Mouse (Mus musculus): ENCODE measurements around the gene Mthfd2l. TPM values are rescaled to one million over a fixed set of nuclear protein-coding genes. Genes with fewer than 3 reads are reported as not detected.

Gene Mthfd2l
- total RNA-seq (2021) = 10 to 100 TPM; 13.7 to 15.8 TPM

DNA sequence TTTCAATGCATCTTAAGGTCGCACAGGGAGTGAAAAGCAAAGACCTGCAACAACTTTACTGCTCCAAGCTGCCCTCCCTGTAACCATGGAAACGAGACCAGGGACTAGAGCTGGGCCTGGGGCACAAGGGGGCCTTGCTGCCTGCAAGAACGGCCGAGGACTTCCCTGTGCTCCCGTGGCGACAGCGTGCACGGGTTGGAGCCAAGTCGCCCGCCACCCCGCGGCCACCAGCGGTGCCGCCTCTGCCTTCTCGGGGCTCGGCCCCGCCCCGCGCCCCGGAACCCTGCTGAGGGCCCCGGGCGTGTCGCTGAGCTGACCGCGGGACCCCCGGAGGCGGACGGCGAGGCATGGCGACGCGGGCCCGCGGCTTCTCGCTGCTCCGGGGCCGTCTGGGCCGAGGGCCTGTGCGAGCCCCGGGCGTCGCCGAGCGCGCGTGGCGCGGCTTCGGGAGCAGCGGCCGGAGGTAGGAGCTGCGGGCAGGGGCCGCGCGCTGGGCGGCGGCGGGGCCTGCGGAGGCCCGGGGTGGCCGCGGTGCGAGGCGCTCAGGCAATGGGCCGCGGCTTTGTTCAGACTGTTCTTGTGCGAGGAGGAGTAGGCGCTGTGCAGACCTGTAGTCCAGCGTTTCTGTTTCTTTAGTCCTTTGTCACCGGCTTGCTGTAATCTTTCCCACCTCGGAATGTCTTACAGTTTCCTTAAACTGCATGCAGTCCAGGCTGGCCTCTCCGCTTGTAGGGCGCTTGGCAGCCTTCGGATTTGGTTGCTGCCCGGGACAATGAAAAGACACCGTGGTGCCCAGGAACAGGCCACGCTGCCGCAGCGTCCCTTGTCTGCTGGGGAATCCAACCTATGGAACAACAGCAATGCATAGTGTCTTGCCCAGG is at the start of gene Mthfd2l:
Mthfd2l (plus strand) TSS at position 147 of the 881 bp plus-strand sequence.
- DNase-seq (ENCODE audit: extremely low spot score in 1 of 2, low spot score in 1 of 2) = peak; percentile 66 to 74

DNA sequence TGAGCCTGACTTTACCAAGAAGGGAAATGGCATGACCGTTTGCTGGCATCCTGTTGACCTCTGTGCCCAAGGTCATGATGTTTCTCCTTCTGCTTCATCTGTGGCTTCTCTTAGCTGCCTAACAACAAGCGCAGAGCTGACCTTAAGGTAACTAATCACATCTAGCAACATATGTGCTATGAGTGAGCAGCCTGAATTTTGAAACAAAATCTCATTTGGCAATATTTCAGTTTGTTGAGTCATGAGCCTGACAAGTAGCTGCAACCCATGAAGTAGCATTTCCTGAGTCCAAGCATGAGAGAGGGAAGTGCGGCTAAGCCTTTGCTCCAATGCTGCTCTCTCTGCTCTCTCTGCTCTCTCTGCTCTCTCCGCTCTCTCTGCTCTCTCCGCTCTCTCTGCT is 49.2 kb upstream of the Mthfd2l start:
- DNase-seq (ENCODE audit: extremely low spot score in 1 of 2, low spot score in 1 of 2) = no peak

DNA sequence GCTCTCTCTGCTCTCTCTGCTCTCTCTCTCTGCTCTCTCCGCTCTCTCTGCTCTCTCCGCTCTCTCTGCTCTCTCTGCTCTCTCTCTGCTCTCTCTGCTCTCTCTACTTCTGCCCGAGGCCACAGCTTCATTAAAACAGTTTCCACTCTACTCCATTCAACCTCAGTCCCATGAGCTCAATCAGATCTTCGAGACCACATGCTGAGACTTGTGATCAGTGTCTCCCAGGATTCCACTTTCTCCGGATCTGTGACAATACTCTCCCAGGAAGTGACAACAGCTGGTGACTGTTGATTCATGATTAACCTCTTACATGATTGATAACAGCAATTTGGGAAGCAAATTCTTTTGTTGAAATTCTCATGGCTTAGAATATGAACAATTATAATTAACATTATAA is 48.8 kb upstream of the Mthfd2l start:
- DNase-seq (ENCODE audit: extremely low spot score in 1 of 2, low spot score in 1 of 2) = no peak

DNA sequence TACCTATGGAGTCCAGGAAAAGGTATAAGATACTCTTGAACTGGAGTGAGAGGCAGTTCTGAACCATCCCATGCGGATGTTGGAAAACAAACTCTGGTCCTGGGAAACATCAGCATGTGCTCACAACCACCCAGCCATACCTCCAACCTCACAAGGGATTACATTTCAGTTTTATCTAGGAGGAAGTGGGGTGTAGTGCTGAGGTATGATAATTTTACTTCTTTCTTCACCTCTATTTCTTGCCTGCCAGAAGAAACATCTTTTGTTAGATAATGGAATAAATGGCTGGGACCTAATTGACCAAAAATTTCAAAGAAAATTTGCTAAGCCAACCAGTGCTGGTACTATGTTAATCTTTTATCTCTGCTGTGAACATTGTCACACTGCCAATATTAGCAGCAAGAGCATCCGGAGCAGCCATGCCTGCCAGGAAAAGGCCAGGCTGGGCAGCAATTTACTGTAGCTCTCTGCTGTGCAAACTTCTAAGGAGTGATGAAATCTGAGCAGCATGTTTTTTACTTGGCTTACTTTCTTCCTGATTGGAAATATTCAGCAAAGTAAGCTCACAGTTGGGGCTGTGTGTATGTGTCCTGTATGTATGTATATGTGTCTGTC is 46.2 kb upstream of the Mthfd2l start:
- no peak for DNase-seq (ENCODE audit: extremely low spot score in 1 of 2, low spot score in 1 of 2)

DNA sequence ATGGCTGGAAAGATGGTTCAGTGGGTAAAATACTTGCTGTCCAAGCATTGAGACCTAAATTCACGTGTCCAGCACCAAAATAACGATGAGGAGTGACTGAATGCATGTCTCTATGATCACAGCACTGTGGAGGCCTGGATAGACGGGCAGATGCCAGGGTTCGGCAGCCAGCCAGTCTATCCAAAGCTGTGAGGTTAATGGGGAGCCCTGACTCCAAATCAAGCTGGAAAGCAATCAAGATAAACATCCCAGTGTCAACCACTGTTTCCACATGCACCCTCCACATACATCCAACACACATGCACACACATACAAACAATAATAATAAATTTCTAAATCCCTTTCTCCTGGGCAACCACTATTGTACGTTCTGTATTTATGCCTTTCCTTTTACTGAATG is 42.3 kb upstream of the Mthfd2l start:
- DNase-seq (ENCODE audit: extremely low spot score in 1 of 2, low spot score in 1 of 2) = no peak

DNA sequence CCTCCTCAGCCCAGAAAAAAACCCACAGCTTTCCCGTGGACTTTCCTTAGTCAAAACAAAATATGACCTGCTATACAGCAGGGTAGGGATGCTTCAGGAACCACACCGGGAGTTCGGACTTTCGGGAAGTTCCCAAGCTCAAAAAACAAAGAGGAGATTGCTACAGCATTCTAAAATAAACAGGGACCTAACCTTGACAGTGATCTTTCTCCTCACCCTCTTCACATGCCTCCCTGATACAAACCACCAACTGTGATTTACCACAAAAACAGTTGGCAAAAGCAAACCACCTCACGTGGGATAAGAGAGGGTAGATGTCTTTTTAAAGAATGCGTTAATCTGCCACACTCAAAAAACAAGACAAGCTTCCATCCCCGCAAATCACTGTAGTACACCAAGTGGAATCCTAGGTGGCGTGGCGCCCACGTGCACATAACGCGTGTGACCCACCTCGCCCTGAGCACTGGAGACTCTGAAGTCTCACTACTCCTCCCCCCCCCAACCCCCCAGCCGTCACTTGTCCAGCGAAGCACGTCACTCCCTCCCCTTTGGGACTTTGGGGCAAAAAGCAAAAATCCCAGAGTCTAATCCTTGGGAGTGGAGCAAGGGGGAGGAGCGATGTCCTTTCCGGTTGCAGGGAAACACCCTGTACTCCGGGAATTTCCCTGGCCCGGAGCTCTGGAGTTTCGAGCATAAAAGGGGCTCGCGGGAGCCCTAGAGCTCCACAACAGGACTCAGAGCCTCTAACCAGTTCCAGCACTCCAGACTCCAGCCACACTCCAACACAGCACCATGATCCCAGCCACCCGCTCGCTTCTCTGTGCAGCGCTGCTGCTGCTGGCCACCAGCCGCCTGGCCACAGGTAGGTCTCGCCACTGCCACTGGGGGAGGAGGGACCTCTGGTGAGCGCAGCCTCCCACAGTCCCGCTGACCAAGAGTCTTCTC is 40.1 kb upstream of the Mthfd2l start, which contains the start of gene Cxcl1:
Cxcl1 (plus strand) TSS at position 723 of the 945 bp plus-strand sequence.
- DNase-seq (ENCODE audit: extremely low spot score in 1 of 2, low spot score in 1 of 2) = peak in 1 of 2 experiments; percentile 15

DNA sequence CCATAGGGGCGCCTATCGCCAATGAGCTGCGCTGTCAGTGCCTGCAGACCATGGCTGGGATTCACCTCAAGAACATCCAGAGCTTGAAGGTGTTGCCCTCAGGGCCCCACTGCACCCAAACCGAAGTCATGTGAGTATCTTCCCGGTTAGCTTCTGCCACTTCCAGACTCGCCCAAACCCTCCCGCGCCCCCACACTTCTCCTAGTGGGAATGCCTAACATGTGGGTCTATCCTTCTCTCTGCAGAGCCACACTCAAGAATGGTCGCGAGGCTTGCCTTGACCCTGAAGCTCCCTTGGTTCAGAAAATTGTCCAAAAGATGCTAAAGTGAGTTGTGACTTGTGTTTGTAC is 39.5 kb upstream of the Mthfd2l start:
- DNase-seq (ENCODE audit: extremely low spot score in 1 of 2, low spot score in 1 of 2) = no peak

DNA sequence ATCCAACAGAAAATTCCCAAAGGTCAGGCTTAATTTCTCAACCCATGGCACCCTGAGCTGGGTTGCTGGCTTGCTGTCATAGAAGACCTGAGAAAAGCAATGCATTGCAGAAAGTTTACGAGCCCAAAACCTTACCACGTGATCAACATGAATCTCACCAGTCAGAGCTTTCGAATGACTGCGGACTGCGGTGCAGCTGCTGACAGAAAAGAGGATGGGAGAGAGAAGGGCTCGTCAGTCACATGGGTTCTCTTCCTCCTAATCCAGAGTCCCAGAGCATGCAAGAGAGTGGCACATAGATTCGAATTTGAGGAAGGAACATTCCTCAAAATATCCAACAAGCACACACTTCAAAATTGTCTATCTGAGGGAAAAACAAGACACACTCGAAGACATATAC is 36.7 kb upstream of the Mthfd2l start:
- no peak for DNase-seq (ENCODE audit: extremely low spot score in 1 of 2, low spot score in 1 of 2)

DNA sequence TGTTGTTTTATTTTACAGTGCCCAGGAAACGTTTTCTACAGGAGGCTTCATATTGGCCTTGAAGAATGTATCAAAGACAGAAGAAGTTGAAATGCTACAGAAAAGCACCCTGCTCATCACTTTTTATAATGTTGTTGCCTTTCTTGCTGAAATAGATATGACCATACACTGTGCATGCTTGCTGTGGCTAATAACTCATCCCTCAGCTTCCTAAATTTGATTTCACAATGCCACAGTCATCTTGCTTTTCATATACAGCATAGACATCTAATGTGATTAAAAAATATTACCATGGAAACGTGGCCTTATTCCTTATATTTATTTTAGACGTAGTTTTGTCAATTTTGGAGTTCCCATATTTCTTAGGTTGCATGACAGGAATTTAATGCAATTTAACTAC is 33.5 kb upstream of the Mthfd2l start:
- no peak for DNase-seq (ENCODE audit: extremely low spot score in 1 of 2, low spot score in 1 of 2)

DNA sequence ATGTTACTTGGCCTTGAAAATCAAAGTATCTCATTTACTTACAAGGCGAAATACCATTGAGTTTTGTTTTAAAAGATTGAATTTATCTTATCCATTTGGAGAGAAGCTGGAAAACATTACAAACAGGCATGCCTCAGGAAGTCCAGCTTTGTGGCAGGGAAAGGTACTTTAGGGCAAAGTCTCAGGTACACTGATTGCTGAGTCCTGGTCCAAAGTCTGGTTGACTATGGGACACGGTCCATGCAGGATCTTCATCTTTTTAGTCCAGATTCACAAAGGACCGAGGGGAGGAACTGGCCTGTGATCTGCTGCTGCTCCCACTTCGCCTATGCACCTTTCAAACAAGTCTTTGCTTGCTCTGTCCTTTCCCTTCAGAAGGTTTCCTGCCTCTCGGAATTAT is 31.6 kb upstream of the Mthfd2l start:
- no peak for DNase-seq (ENCODE audit: extremely low spot score in 1 of 2, low spot score in 1 of 2)

DNA sequence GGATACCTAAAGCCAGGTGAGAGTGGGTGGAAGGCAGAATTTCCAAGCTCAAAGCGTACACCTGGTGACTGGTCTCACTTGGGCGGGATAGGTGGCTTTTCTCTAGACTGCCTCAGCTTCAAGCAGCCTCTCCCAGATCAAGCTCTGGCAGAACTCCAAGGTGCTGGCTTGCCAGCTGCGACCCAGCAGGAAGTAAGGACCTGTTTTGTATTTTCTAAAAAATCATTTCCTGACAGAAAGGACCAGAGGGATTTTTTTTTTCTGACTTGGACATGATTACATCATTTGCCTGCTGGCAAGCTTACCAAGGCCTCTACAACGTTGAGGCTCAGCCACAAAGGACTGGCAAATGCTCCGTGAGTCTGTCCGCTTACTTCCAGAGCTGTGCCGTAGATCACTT is 30.8 kb upstream of the Mthfd2l start:
- no peak for DNase-seq (ENCODE audit: extremely low spot score in 1 of 2, low spot score in 1 of 2)

DNA sequence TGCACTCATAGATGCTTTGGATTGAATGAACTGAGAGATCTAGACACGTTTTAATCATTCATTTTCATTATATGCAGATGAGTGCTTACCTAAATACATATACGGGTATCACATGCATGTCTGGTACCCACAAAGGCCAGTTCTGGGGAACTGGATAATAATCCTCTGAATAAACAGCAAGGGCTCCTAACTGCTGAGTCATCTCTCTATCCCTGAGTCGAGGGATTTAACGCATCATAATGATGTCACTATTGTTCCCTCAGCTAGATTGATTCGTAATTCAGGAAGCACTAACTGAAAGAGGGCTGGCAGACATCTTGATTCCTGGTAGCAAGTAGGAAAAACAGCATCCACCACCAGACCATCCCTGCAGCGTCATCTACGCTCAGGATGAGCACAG is 30.2 kb upstream of the Mthfd2l start:
- DNase-seq (ENCODE audit: extremely low spot score in 1 of 2, low spot score in 1 of 2) = no peak

DNA sequence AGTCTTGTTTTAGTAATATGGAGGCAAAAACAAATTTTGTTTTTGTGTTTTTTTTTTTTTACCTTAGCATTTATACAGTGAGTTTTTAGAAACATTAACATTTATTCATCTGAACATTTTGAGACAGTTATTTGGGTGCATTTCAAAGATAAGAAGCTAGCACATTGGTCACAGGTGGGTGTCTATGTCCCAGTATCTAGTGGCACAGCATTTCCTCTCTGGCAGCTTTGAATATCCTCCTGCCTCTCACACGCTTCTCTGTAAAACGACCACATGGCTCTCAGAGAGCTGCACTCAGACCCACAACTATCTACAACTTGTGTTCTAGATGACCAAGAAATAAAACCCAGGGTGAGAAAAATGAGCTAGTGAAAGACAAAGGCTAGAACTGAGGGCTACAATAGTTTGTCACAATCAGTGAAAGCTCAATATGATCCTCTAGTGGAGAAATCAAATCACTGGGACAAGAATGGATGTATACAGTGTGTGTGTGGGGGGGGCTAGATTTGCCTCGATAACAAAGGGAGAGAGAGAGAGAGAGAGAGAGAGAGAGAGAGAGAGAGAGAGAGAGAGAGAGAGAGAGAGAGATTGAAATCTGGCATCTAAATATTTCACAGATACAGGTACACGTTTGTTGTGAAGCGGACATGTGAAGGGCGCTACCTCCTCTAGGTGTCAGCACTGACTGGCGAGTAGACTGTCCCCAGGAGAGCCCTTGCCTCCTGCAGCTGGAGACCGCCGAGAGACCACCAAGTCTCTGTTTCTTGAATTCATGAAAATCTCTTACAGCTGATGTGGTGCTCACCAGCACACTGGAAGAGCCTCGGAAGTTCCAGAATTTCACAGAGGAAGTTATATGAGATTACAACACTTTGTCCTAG is 28.3 kb upstream of the Mthfd2l start:
- DNase-seq (ENCODE audit: extremely low spot score in 1 of 2, low spot score in 1 of 2) = no peak

DNA sequence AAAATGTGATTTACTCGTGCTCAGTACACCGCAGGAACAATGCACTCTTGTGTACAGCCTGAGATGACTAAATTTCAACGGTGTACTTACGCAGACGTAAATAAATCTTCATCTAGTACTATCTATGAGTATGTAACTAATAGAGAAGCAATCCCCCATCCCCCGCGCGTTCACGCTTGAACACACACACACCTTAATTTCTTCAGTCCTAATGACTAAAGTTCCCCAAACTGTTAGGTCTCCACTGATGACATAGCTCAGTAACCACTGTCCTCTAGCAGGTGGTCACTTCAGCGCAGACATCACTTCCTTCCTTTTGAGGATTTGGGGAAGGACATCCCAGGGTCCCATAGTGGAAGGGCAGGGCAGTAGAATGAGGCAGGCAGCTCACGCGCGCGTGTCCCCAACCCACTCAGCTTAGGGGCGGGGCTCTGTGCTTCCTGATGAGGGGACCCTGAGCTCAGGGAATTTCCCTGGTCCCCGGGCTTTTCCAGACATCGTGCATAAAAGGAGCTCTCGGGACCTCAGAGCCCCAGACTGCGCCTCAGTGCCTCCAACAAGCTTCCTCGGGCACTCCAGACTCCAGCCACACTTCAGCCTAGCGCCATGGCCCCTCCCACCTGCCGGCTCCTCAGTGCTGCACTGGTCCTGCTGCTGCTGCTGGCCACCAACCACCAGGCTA is 27.4 kb upstream of the Mthfd2l start, which contains the start of gene Cxcl2:
Cxcl2 (plus strand) TSS at position 533 of the 682 bp plus-strand sequence.
- no peak for DNase-seq (ENCODE audit: extremely low spot score in 1 of 2, low spot score in 1 of 2)

DNA sequence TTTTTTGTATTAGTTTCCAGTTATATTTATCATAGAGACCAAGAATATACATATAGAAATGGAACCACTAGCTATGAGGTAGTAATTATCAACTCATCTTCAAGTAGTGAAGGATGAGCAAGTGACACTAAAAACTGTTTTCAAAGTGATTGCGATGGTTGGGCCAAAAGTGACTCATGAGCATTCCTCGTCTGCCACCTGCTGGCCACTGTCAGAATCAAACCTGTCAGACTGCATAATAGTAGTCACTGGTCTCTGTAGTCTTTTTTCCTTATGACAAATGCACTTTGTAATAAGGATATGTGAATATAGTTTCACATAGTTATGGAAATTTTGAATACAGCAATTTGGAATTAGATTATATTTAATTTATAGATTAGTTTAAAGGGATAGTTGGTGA is 21.9 kb upstream of the Mthfd2l start:
- DNase-seq (ENCODE audit: extremely low spot score in 1 of 2, low spot score in 1 of 2) = peak; percentile 36 to 79

DNA sequence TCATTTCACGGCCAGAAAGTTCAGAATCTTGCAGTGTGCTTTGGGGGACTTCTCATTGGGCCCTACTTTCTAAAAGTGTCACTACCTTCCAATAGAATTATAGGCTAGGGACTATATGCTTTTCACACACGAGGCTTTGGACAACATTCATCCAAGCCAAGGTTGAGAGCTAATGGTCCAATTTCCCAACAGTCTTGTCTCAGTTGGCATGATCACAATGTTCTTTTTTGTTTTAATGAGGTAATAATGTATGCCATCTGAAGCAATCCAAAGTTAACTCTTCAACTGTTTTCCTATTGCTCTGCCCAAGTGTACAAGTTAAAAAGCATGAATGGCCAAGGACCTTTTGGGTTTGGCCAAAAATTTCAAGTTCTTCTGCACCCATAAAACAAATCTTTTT is 11.4 kb upstream of the Mthfd2l start:
- no peak for DNase-seq (ENCODE audit: extremely low spot score in 1 of 2, low spot score in 1 of 2)

DNA sequence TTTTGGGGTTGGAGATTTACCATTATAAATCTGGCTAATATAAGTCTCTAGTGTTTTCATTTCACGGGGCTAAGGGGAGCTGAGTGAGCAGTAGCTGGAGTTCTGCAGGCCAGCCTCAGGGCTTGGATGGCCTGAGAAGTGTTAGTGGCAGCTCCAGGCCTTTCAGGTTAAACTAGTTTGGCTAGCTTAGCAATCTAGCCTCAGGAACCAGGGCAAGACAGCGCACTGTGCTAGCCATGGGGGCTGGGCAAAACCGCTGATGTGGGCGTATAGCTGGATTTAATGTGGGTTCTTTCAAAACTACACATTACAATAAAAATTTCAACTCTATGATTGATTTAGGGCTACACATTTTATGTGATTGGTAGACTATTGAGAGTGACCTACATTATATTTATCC is 8.0 kb upstream of the Mthfd2l start:
- DNase-seq (ENCODE audit: extremely low spot score in 1 of 2, low spot score in 1 of 2) = no peak

DNA sequence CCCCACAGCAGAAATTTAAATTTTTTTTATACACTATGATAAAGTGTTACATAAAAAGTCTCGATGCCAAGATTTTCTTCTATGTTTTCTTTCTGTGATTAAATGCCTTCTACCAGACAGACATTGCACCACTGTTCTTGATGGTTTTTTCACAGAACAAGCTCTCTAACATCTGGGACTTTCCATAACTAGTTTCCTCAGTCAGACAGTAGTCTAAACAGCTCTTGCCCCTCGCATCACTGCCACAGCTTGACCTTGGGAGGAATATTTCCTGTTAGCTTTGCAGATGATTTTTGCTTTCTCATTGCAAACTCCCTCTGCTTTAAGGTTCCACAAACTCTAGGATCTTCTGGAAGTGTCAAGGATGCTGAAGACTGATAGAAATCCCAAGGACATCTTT is 371 bp upstream of the Mthfd2l start:
- no peak for DNase-seq (ENCODE audit: extremely low spot score in 1 of 2, low spot score in 1 of 2)

DNA sequence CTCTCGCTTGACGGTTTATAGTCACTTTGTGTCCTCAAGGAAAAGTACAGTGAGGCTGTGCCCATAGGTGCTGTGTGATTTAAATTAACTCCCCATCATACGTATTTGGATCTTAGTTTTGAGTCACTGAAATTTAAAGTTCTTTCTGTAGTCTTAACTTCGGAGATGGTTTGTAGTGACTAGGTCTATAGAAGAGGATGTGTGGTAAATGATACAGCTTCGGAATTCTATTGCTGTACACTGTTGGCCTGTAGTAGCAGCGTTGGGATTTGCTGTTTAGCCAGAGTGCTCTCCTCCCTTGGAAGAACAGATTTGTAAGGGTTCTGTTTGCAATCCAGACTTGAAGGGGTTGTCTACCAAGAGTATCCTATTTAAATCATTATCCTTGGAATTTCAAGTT is 994 bp downstream of the Mthfd2l start:
- DNase-seq (ENCODE audit: extremely low spot score in 1 of 2, low spot score in 1 of 2) = no peak
